Mouse (Mus musculus) cerebellum, adult 2 months (tissue): ENCODE results near the gene Dlx4. TPM values are rescaled to one million over a fixed set of nuclear protein-coding genes. Genes with fewer than 3 reads are reported as not detected.

Source experiments
- DNase-seq, 2 experiments: peaks; one replicate each; pipeline ENCODE4 v3.0.0; 2021
- H3K27ac ChIP-seq: fragments of 200-500 bp; 2 replicates; pipeline ENCODE4 v1.5.1; 2012; ENCODE audit warnings: low read length, control low read depth, inconsistent platforms; ENCODE audit not compliant: insufficient read depth
- H3K27me3 ChIP-seq: fragments of 200-500 bp; 2 replicates; pipeline ENCODE4 v1.6.1; 2012; ENCODE audit warnings: inconsistent platforms, mild to moderate bottlenecking, low read length, moderate library complexity; ENCODE audit not compliant: control insufficient read depth, insufficient read depth
- H3K4me1 ChIP-seq: fragments of 200-500 bp; 2 replicates; pipeline ENCODE4 v1.6.1; 2011; ENCODE audit warnings: low read length; ENCODE audit not compliant: control insufficient read depth, insufficient read depth
- H3K4me3 ChIP-seq: fragments of 200-500 bp; replicated peaks from 2 replicates; pipeline ENCODE3; 2011; ENCODE audit warnings: mild to moderate bottlenecking, low read depth, low read length, control low read depth; ENCODE audit not compliant: insufficient read depth
- CTCF ChIP-seq: fragments of 200-500 bp; IDR thresholded peaks from 2 replicates; pipeline ENCODE4 v1.5.1; 2011; ENCODE audit warnings: low read depth, mild to moderate bottlenecking, control low read depth, low read length, moderate library complexity, borderline replicate concordance; ENCODE audit not compliant: insufficient read depth
- POLR2A ChIP-seq: fragments of 200-500 bp; IDR thresholded peaks from 2 replicates; pipeline ENCODE4 v1.6.1; 2011; ENCODE audit warnings: low read length, control low read depth, borderline replicate concordance; ENCODE audit not compliant: insufficient read depth
- WGBS: fragments of 180-500 bp; shearing (Covaris S2); methylation state at CpG from one replicate; pipeline ENCODE4 v1.1.7; 2018; 5-methylcytosine and 5-hydroxymethylcytosine counted together
- polyA plus RNA-seq: library from polyadenylated mRNA; depleted of rRNA; stranded (reverse); fragments of >200 nt; gene quantifications from 2 replicates; pipeline ENCODE4 v1.2.3, GENCODE M21; 2012; rRNA removed

Gene Dlx4
- polyA plus RNA-seq = 0.70 and 1.4 TPM in 2 replicates

- peaks cover 10% of the 10 kb centered on the region; the same call in 1 of the 2 replicates for H3K27me3 ChIP-seq
- WGBS = 2% methylated on average over 48 of the region's 48 CpGs
- no peaks in the 10 kb centered on the region; the same call in 1 of the 2 replicates for H3K4me1 ChIP-seq
- TF ChIP-seq POLR2A (no peak), CTCF (no peak)
- H3K27ac ChIP-seq = no peak within 1 kb of the TSS
- peak; percentile 16 to 23 for DNase-seq
- no peak within 1 kb of the TSS for H3K4me3 ChIP-seq
Observed at GRCm38 (mm10) chr11:95145851-95146403, at the start of gene Dlx4. Gene Dlx4 (minus strand): TSS chr11:95146263.

- WGBS = 65% methylated on average over 11 of the region's 11 CpGs
- no peak for DNase-seq
Observed at GRCm38 (mm10) chr11:95189863-95190262, 43.8 kb upstream of the Dlx4 start.

GRCm38 (mm10) chr11:95186826-95187225, 40.8 kb upstream of the Dlx4 start:
- no peak overlapping the region for H3K4me3 ChIP-seq
- TF ChIP-seq POLR2A (no peak), CTCF (no peak)
- no peaks in the 10 kb centered on the region for H3K4me1 ChIP-seq
- H3K27ac ChIP-seq = no peak overlapping the region
- WGBS = 83% methylated on average over 7 of the region's 7 CpGs
- no peaks in the 10 kb centered on the region for H3K27me3 ChIP-seq
- no peak for DNase-seq

More at GRCm38 (mm10) chr11:95189863-95190262, 43.8 kb upstream of the Dlx4 start:
- no peaks in the 10 kb centered on the region for H3K4me1 ChIP-seq
- no peak for TF ChIP-seq CTCF
- TF ChIP-seq POLR2A = no peak
- no peaks in the 10 kb centered on the region for H3K27me3 ChIP-seq
- no peak overlapping the region for H3K4me3 ChIP-seq
- H3K27ac ChIP-seq = no peak overlapping the region

GRCm38 (mm10) chr11:95185700-95186099, 39.6 kb upstream of the Dlx4 start:
- DNase-seq = no peak
- no peak for TF ChIP-seq CTCF
- no peak for TF ChIP-seq POLR2A
- Histone ChIP-seq H3K4me3 (no peak overlapping the region), H3K27ac (no peak overlapping the region), H3K4me1 (no peaks in the 10 kb centered on the region), H3K27me3 (no peaks in the 10 kb centered on the region)
- WGBS = 29% methylated on average over 11 of the region's 11 CpGs

GRCm38 (mm10) chr11:95184561-95184960, 38.5 kb upstream of the Dlx4 start:
- WGBS = 35% methylated on average over 5 of the region's 5 CpGs
- TF ChIP-seq CTCF (no peak), POLR2A (no peak)
- H3K4me1 ChIP-seq = no peaks in the 10 kb centered on the region
- no peak for DNase-seq
- no peaks in the 10 kb centered on the region for H3K27me3 ChIP-seq
- no peak overlapping the region for H3K4me3 ChIP-seq
- H3K27ac ChIP-seq = no peak overlapping the region

GRCm38 (mm10) chr11:95179311-95179710, 33.2 kb upstream of the Dlx4 start:
- 10% methylated on average over 12 of the region's 12 CpGs for WGBS
- H3K27me3 ChIP-seq = no peaks in the 10 kb centered on the region
- H3K27ac ChIP-seq = no peak overlapping the region
- no peaks in the 10 kb centered on the region for H3K4me1 ChIP-seq
- no peak for TF ChIP-seq POLR2A
- no peak for DNase-seq
- no peak overlapping the region for H3K4me3 ChIP-seq

GRCm38 (mm10) chr11:95165857-95166256, 19.8 kb upstream of the Dlx4 start:
- Histone ChIP-seq H3K4me3 (no peak overlapping the region), H3K27ac (no peak overlapping the region), H3K27me3 (no peaks in the 10 kb centered on the region), H3K4me1 (no peaks in the 10 kb centered on the region)
- WGBS = 58% methylated on average over 5 of the region's 5 CpGs
- TF ChIP-seq POLR2A (no peak), CTCF (no peak)
- DNase-seq = no peak

GRCm38 (mm10) chr11:95161708-95162107, 15.6 kb upstream of the Dlx4 start:
- TF ChIP-seq POLR2A = no peak
- no peak for TF ChIP-seq CTCF
- Histone ChIP-seq H3K4me3 (no peak overlapping the region), H3K27me3 (no peaks in the 10 kb centered on the region), H3K4me1 (no peaks in the 10 kb centered on the region), H3K27ac (no peak overlapping the region)
- no peak for DNase-seq
- WGBS = 24% methylated on average over 4 of the region's 4 CpGs
